Mouse (Mus musculus): ENCODE results near the gene Irf9.

The Irf9 gene

GRCm38 (mm10) chr14:55603271-55603632 is at the start of gene Irf9:
TSS of gene Irf9 (plus strand) at chr14:55603571.
- DNase-seq: no peak

DNA sequence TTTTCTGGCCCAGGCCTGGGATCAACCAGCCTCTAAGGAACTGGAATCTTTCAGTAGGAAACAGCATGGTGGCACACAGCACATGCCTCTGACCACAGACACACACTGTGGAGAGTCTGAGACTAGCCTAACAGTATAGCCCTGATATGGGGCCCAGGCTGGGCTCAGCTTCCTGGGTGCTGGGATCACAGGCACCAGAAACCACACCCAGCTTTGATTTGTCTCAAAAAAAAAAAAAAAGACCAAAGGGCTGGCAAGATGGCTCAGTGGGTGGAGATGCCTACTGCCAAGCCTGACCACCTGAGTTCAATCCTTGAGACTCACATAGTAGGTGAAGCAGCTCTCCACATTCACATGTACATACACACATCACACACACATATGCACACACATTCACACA is 48.7 kb upstream of the Irf9 start:
- DNase-seq: no peak

- no peak for DNase-seq
These were observed 47.6 kb upstream of the Irf9 start for GRCm38 (mm10) chr14:55555788-55556187.

DNA sequence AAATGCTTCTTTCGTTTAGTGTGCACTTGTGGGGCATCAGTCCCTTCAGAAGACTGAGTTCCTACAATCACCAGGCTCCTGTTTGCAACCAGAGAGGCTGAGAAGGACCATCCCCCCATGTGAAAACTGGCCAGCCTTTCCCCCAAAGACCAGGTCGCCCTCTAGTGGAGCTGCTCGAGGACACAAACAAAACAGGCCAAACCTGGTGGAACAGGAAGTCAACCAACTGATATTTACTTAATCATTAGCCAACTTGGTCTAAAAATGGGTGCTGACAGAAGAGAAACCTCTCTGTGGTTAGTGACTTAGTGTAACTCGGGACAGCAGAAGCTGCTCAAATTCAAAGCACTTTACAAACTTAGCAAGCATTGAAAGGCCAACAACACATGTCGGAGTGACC is 46.4 kb upstream of the Irf9 start:
- peak; percentile 63 for DNase-seq

GRCm38 (mm10) chr14:55557587-55557986 is 45.8 kb upstream of the Irf9 start:
- DNase-seq: no peak

GRCm38 (mm10) chr14:55558740-55559448 is 44.5 kb upstream of the Irf9 start:
- no peak for DNase-seq

- DNase-seq: peak; percentile 88
These were observed 43.6 kb upstream of the Irf9 start, which contains the start of gene Dcaf11 for GRCm38 (mm10) chr14:55559799-55560201. TSS of gene Dcaf11 (plus strand) at chr14:55560006.

DNA sequence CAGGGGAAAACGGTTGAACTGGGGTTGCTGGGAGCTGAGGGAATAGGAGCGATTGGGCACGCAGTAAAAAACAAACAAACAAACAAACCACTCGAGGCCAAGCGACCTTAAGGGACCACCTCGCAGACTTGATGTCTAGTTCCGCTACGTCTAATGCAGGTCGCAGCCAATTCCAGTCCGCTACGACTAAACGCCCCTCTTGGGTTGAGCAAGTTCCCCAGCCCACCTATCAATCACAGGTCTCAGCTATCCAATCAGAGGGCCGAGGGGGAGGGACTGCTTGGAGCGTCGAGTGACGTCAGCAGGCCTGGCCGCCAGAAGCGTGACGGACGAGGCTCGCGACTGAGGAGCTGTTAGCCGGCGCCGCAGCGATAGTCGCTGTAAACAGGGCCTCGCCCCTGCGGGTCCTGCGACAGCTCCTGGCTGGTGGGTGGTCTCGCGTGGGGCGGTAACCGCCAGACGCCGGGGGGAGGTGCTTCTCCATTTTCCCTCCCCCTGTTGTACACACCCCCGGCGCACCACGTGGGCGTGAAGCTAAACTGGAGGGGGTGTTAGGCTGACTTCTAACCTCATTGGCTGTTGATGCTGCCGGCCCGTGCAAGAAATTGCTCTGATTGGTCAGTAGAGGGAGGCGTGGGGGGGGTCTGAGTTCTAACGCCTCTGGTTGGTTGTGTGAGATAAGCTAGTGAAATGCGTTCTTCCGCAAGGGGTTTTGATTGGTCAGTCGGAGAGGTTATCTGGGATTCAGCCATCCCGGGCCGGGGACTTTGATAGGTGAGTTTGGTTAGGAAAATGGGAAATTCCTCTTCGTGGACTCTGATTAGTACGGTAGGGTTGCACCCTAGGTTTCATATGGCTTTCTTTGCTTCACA is 42.9 kb upstream of the Irf9 start, which contains the start of gene A730061H03Rik:
A730061H03Rik (minus strand) TSS at position 205 of the 872 bp plus-strand sequence.
- peak; percentile 97 for DNase-seq

DNA sequence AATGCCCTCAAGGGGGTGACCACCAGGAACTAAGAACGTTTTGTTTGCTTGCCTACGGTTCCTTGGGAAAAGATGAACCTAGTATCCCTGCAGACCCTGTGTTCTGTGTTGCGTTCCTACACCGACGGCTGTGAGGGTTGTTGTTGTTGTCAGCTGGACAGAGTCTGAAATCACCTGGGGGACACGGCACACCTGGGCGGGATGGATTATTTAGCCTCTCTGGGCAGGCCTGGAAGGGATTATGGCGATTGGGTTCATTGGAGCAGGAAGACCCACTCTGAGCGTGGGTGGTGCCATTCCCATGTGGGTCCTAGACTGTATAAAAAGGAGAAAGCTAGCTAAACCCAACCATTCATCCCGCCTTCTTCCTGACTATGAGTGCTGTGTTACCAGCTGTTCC is 41.5 kb upstream of the Irf9 start:
- DNase-seq: no peak

DNA sequence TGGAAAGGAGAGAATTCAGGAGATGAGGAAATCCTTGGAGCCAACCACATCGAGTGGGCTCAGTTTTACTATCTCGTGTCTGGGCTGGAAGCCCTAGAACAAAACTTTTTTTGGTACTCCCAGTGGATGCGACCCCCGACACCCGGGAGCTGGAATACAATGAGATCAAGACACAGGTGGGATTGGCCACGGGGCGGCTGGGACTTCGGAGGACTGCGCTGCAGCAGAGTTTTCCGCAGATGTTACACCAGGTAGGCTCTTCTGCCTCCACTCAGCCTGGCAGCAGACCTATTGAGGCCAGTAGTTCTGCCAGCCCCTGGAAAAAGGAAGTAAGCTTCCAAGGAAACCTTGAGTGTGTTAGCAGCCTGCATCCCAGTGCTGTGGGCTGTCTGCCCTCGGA is 40.1 kb upstream of the Irf9 start:
- no peak for DNase-seq

- DNase-seq: no peak
These were observed 37.6 kb upstream of the Irf9 start for GRCm38 (mm10) chr14:55565748-55566147.

DNA sequence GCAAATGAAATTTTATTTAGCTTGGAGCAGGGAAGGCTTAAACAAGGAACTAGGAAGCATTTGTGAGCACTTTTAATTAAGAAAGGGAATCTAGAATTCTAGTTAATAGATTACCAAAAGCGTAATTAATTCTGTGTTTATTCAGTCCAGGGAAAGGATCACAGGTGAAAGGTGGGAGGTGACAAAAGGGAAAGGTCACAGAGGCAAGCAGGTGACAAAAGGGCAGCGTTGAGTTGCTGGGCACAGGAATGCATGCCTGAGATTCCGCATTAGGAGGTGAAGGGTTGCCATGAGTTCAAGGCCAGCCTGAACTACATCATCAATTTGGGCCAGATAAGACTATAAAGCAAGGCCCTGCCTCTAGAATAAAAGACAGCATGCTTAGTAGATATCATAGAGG is 35.9 kb upstream of the Irf9 start:
- DNase-seq: no peak

DNA sequence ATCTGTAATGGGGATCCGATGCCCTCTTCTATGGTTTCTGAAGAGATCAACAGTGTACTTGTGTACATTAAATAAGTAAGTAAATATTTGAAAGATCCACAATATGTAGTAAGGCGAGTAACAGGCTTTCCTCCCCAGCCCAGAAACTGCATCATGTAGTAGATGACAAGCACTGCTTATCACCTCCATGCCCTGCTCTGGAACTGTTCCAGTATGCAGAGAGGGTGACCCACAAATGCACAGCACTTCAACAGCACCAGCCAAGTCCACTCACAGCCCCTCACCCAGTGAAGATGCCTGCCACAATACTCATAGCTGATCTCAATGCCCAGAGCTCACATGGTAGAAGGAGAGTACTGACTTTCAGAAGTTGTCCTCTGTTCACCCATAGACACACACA is 32.8 kb upstream of the Irf9 start:
- DNase-seq: no peak

DNA sequence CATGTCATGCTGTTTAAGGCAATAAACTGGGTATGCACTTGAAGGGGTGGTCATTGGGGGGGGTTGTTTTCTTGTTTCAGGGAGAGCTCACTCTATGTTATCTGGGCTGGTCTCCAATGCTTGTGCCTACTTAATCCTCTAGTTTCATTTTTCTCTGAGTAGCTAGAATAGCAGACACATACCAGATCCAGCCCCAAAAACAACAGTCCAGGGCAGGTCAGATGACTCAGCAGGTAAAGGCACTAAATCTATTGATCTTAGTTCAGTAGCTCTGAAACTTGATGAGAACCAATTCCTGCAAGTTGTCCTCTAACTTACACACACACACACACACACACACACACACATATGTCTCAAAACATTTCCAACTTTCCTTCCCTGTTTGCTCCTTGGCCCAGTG is 31.6 kb upstream of the Irf9 start:
- DNase-seq: no peak

DNA sequence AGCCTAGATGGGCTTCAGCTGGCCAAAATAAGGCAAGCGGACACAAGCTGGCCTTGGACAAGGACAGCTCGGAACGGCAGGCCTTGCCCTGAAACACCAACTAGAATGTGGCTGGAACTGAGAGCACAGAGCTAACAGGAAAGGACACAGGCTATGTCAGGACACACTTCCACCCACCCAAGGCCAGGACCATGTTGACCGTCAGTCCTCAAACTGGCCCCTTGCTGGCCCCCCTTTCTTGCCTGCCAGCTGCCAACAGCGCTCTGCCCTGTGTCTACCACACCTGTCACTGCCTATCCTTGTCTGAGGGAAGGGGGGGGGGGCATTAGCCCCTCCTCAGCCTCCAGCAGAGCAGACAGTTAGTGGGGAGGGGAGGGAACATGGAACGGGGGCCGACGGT is 28.1 kb upstream of the Irf9 start, which contains the start of gene Fitm1:
Fitm1 (plus strand) TSS at position 316 of the 400 bp plus-strand sequence.
- no peak for DNase-seq

- DNase-seq: no peak
These were observed 27.7 kb upstream of the Irf9 start for GRCm38 (mm10) chr14:55575711-55576110.

DNA sequence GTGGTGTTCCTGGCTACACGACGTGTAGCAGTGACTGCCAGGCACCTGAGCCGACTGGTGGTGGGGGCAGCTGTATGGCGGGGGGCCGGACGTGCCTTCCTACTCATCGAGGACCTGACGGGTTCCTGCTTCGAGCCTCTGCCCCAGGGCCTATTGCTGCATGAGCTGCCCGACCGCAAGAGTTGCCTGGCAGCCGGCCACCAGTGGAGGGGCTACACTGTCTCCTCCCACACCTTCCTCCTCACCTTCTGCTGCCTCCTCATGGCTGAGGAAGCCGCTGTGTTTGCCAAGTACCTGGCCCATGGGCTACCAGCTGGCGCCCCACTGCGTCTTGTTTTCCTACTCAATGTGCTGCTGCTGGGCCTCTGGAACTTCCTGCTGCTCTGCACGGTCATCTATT is 27.0 kb upstream of the Irf9 start:
- no peak for DNase-seq

DNA sequence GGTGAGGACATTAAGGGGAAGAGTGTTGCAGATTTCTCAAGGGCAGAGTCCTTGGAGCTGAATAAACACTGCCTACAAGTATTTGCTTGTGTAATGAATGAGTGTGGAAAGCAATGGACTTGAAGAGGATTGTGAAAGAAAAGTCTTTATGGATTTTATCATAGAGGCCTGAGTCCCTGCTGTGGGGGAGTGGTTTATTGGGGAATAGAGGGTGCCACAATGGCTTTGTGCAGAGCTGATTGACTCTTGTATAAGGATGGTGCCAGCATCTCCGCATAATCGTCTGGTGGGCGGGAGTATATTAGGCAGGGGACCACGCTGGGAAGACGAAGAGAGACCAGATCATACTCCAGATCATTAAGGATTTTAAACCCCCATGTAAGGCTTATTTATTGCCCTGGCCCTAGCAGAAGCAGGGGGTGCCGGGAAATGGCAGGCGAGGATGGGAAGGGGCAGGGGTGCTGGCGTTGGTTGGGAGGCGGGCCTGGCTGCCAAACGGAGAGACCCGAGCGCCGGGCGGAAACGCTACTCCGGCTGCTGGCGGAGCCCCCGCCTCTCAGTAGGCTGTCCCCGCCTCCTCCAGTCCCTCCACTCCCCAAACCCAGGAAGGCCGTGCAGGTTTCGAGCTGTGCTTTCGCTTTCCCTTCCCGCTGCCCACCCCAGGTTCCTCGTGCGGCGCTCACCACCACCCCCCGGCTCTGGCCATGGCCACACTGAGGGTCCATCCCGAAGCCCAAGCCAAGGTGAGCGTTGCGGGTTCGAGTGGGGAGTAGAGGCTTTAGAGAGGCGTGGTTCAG is 25.3 kb upstream of the Irf9 start, which contains the start of gene Psme1:
Psme1 (plus strand) TSS at position 253 of the 797 bp plus-strand sequence.
- peak; percentile 87 for DNase-seq

GRCm38 (mm10) chr14:55578668-55579269 is 24.6 kb upstream of the Irf9 start:
- no peak for DNase-seq

- DNase-seq: no peak
These were observed 23.6 kb upstream of the Irf9 start for GRCm38 (mm10) chr14:55579511-55580496.

GRCm38 (mm10) chr14:55580731-55581130 is 22.6 kb upstream of the Irf9 start:
- no peak for DNase-seq
